Mouse (Mus musculus) heart, postnatal 10 days (tissue): Measurements from ENCODE around the gene Pde4d. TPM values are rescaled to one million over a fixed set of nuclear protein-coding genes. Genes with fewer than 3 reads are reported as not detected.

Experiments used
- DNase-seq, 2 experiments: peaks; one replicate each; pipeline ENCODE4 v3.0.0; 2021
- intact Hi-C: fragments of 180-260 bp; cut with DNase I; formaldehyde crosslinking; loops from one replicate; pipeline ENCODE4 v1.15.1; 2025
- microRNA-seq, 2 experiments: library from miRNA; unstranded; fragments of <30 nt; microRNA quantifications; one replicate each; pipeline ENCODE4 v1.2.0; 2022
- total RNA-seq, 2 experiments: library from RNA; stranded (reverse); gene quantifications; 2 replicates each; pipeline ENCODE4 v1.2.3; 2021

Gene Pde4d
- total RNA-seq, 2 experiments from 2014 or later, result 42.0 to 50.9 TPM

DNA sequence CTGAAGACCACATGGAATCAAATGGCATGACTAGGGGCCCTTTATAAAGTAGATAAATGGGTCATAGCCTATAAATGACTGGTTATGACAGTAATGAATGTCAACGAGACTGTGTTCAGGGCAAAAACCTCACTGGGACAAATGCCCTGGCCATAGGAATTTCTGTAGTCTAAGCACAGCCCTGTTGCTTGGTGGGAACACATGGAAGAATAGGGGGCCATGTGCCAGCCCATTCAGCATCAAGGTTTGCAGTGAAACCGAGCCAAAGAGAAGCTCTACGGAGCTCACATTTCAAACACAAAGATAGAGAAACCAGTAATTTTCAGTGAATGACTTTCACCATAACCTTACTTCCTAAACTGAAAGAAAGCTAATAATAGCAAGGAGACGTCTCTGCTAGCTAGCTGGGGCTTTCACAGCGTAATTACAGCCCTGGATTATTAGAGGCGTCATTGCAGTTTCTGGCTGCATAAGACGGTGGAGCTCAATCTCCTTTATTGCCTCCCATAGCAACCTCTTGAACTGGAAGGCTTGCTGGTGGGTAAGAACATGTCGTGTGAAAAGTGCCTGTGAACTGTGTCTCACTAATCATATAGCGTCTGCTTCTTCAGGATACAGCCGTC lies 1533.2 kb downstream of the Pde4d start:
- no peak for DNase-seq
- intact Hi-C loops, result no loop called here

DNA sequence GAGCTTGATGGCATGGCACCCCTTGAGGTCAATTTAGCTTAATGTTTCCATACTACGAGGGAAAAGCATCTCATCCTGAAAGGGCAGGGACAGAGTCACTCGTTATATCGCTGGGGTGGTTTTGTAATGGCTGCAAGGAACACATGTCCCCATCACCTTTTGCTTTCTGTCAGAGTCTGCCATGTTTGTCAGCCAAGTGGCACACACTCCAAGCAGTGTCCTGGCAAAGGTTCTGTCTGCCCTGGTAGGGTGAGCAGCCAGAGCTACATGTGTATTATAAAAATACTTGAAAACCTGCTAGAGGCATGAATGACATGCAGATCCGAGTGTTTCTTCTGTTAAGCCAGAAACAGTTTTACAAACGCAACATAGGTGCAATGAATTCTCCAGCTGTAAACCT lies 1535.7 kb downstream of the Pde4d start:
- DNase-seq, result peak; percentile 21 to 33
- intact Hi-C loops, result no loop called here

DNA sequence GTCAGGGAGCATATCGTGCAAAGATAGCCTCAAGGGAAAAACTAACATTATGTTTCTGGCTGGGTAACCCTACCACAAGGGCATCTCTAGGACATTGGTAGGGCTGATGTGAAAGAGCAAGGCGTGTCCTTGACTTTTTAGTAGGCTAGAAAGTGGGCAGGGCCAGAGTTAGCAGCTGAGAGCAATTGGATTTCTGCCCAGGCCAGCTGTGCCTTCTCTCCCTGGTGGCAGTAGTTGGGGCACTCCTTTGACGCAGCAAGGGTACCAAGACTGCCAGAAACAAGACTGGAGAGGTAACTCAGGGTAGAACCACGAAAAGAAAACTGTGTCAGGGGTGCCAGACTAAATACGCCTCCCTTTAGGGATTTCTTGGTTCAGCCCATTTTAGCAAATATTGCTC lies 1536.1 kb downstream of the Pde4d start:
- peak; percentile 74 to 82 for DNase-seq
- intact Hi-C loops, result no loop called here

DNA sequence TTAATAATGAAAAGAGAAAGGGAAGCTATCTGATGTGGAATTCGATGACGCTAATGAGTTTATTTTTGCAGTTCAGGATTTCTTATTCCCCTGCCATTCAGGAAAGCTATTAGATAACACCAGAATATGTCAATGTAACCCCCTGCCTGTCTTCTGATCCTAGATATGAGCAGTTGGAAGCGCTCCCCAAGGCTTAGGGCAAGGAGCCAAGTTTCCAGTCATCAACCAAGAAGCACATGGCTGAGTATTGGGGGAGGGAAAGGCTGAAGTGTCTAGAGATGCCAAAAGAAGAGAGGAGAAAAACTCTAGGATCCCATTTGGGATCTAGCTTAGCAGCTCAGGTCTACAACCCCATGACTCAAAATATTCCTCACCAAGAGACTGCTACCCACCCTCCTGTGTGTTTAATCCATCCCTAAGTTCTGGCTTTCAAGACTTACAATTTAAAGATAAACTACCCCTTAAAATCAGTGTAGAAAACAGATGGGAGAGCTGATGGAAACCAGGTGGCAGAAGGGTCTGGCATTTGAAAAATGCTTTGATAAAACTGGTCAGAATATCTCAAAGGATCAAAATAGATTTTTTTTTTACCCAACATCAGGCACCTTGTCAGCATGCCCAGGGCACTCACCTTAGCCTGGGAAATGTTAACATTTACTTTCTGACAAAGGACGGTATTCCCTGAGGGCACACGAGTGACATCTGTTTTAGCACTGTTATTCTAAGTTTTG lies 1543.2 kb downstream of the Pde4d start:
- DNase-seq, result peak; percentile 72 to 82
- intact Hi-C loops, result no loop called here

DNA sequence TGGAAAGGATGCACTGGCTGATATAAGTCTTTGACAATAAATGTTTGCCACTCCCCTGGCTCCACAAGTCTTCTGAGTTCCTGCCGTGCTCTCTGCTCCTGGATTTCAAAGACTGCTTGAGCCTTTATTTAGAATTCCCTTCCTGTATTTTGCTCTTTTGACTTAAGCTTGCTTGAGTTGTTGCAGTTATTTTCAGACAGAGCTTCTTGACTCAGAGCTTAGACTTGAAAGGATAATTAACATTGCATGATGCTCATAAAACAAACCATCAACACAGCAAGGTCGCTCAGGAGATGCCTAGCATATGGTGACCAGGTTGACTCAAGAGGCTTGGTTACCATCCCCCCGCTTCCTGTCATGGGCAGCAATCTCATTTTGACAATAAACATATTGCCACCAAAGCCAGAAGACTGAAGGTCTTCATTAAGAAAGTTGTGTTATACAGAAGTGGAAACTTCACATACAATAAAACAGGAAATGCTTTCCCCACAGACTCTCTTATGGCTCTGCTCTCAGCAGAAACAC lies 1544.6 kb downstream of the Pde4d start:
- no peak for DNase-seq
- intact Hi-C loops, result no loop called here

DNA sequence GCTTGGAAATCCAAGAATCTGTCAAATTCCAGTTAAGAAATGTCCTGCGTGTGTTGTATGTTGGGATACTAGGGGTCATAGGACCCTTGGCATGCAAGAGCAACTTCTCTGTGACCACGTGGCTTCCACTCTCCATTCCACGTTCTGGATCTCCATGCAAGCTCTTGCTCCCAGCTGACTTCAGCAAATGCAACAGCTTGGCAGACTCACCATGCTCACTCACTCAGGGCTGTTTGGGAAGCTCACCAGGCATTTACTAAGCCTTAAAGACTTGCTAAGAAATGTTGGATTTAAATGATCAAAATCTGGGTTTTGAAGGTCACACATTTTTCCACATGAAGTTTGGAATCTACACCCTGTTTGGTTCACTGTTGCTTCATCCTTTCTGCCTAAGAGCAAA lies 1552.3 kb downstream of the Pde4d start:
- intact Hi-C loops, result no loop called here
- no peak for DNase-seq

Small RNAs within 50 kb of the gene (microRNA-seq; reads per million reads assigned to microRNA genes)
- gene Mir1904 (0 reads per million in 2 experiments), gene Mir582 (12.5 to 14.0 reads per million in 2 experiments)

Other genes starting within 250 kb of the Pde4d start
- under 1 TPM; 0.41 to 0.50 TPM for gene Elovl7, start 235.5 kb upstream of the Pde4d start, total RNA-seq
- 1 to 10 TPM; 2.3 to 2.5 TPM for gene Depdc1b, start 133.6 kb upstream of the Pde4d start, total RNA-seq